Mouse (Mus musculus) spleen, embryonic (tissue): ENCODE data around the gene Sart3.

ENCODE experiments used
- CTCF ChIA-PET: fragments of 350-600 bp; sonication (Branson Sonifier 250); formaldehyde crosslinking; loops from one replicate; lab custom pipeline; 2022; lab: Charles Lee

The Sart3 gene

GRCm38 (mm10) chr5:113772450-113772895, at the start of gene Sart3, which contains the start of gene Iscu:
Gene Sart3 (minus strand): TSS chr5:113772510.
Gene Iscu (plus strand): TSS chr5:113772748.
- CTCF ChIA-PET, result interaction anchor here (0.7 to 1.0 kb wide), 3 partner anchors 49 to 1553 kb away, joined by 3 to 10 read pairs (median 3); partner anchors contain the start of gene Selplg

- CTCF ChIA-PET, result interaction anchor here (0.7 to 1.2 kb wide), 3 partner anchors 11 to 26 kb away, joined by 3 to 4 read pairs (median 3); no protein-coding TSS in a partner anchor
These were observed 46.3 kb upstream of the Sart3 start for GRCm38 (mm10) chr5:113818572-113818971.

DNA sequence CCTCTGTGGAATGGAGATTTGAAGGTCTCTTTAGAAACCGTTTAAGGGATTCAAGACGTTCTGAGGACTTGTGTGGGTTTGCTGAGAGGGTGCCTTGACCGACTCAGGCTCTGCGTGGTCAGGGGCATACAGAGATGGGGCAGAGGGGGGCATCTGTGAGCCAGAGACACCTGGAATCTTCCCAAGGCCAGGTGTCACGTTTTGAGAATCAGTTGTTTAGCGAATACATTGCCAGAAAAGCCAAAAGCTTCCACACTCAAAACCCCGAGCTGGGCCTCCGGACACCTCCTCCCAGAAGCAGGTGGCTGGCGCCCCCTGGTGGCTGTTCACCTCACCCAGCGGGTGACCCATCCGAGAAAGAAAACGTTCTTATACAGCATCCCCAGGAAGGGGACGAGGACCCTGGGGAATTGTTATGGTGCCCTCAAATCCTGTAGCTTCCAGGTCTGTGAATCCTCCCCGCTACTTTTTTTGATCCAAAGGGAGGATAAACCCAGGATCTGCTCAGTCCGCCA, 43.4 kb upstream of the Sart3 start:
- CTCF ChIA-PET, result interaction anchor here (1.6 to 3.6 kb wide), 2 partner anchors 14 to 42 kb away, joined by 3 to 16 read pairs; no protein-coding TSS in a partner anchor

DNA sequence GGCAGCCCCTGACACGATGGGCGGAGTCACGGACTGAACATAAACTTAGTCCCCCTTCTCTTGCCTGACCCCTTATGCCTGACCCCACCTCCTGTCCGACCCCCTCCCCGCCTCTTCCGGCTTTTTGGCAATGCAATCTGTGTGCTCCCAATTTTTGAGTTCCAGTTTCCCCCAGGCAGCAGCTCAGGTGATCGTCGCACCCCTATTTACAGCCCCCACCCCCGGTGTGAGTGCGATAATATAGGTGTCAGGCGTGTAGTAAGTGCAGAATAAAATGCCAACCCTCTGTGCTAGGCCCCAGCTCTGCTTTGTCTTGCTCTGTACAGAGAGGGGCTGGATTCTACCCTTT, 42.7 kb upstream of the Sart3 start:
- CTCF ChIA-PET, result interaction anchor here (0.6 to 3.6 kb wide), 4 partner anchors 16 to 41 kb away, joined by 5 to 16 read pairs (median 10); no protein-coding TSS in a partner anchor

DNA sequence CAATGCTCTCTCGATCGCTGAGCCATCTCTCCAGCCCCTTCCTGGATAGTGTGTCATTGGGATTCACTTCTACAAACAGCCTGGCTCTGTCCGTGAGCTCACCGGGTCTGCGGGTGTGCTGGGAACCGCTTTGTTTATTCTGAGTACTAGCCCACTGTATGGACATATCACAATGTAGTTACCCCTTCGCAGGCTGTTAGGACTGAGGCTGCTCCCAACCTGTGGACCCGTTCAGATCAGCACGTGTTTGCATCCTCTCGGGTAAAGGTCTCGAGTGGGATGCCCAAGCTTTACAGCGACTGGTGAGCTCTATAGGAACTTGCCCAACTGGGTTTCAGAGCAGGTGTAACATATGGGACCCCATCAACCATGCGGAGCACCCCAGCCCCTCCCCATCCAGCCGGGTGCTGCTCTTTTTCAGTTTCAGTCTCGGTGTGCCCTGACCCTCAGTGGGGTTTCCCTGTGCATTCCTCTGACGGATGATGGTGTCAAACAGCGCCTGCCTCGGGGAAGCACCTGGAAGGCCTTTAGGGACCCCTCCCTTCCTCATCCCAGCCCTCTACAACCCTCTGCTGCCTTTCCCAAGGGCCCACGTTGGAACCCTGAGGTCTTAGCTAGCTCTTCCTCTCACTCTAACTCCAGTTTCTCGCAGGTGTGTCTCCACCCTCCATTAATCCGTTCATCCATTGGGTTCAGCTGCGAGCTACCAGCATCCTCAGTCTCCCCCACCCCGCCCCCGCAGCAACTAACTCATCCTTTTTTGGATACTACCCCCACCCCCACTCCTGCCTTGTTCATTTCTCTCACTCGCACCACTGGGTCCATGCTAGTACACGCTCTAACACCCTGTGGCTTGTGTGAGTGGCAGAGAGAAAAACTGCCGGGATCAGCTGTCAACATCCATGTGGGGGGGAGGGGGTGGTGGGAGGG, 42.1 kb upstream of the Sart3 start:
- CTCF ChIA-PET, result interaction anchor here (0.6 to 3.6 kb wide), 4 partner anchors 16 to 40 kb away, joined by 5 to 16 read pairs (median 10); no protein-coding TSS in a partner anchor

GRCm38 (mm10) chr5:113813608-113814007, 41.3 kb upstream of the Sart3 start:
- CTCF ChIA-PET, result interaction anchor here (2.3 to 3.6 kb wide), 3 partner anchors 30 to 40 kb away, joined by 8 to 16 read pairs (median 13); no protein-coding TSS in a partner anchor

DNA sequence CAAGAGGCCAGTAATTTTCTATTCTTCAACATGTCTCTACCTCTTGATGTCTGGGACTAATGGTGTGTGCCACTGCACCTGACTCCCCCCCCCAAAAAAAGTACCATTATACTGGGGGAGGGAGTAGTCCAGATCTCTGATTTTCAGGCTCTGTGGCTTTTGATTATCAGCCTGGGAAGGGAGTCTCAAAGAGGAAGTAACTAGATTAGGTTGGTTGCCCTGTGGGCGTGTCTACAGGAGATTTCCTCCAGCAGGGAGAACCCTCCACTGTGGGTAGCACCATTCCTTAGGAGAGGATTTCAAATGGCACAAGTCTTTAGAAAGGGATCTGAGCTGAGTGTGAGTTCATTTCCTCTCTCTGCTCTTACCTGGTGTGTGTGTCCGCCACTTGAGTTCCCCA, 40.3 kb upstream of the Sart3 start:
- CTCF ChIA-PET, result interaction anchor here (1.7 to 2.6 kb wide), 3 partner anchors 16 to 36 kb away, joined by 5 to 13 read pairs (median 8); no protein-coding TSS in a partner anchor

GRCm38 (mm10) chr5:113811824-113812420, 39.6 kb upstream of the Sart3 start:
- CTCF ChIA-PET, result interaction anchor here (0.5 to 1.7 kb wide), 7 partner anchors 16 to 1546 kb away, joined by 3 to 6 read pairs (median 4); no protein-coding TSS in a partner anchor

GRCm38 (mm10) chr5:113810111-113810510, 37.8 kb upstream of the Sart3 start:
- CTCF ChIA-PET, result no interaction called here

- CTCF ChIA-PET, result no interaction called here
These were observed 35.9 kb upstream of the Sart3 start for GRCm38 (mm10) chr5:113808177-113808576.

- CTCF ChIA-PET, result no interaction called here
These were observed 35.4 kb upstream of the Sart3 start for GRCm38 (mm10) chr5:113807712-113808111.

DNA sequence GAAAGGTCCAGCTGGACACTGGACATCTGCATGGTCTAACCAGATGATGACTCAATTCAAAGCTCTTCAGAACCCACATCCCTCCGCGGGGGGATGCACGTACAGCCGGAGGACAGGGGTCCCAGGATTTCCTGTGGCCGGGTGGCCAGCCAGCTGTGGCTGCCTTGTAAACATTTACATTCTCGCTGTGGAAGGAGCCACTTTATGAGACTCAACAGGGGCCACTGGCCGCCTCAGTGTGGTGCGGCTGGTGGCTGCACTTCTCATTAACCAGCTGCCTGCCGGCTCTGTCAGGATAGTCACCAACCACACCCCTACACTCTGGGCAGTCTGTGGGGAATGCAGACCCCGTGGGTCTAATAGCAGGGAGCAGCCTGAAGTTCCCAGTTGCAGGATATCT, 34.1 kb upstream of the Sart3 start:
- CTCF ChIA-PET, result interaction anchor here (1.1 kb wide), 1 partner anchor 12 kb away, joined by 3 read pairs; no protein-coding TSS in a partner anchor

DNA sequence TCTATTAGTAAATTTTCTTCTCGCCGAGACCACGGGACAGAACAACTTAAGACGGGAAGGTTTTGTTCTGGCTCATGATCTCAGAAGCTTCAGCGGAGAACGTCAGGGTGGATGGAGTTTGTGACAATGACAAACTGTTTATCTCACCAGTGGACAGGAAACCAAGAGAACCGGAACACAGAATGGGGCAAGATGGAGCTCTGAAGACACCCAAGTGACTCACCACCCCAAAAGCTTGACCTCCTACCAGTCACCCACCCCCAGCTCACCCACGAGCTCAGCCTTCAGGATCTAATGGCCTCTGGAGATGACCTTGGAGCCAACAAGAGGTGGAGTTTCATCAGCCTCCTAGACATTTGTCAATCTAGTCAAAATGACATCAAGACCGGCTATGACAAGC, 33.0 kb upstream of the Sart3 start:
- CTCF ChIA-PET, result interaction anchor here (0.6 to 1.1 kb wide), 2 partner anchors 13 to 86 kb away, joined by 3 read pairs; no protein-coding TSS in a partner anchor

GRCm38 (mm10) chr5:113804395-113804966, 32.2 kb upstream of the Sart3 start:
- CTCF ChIA-PET, result interaction anchor here (0.6 kb wide), 1 partner anchor 87 kb away, joined by 3 read pairs; no protein-coding TSS in a partner anchor

DNA sequence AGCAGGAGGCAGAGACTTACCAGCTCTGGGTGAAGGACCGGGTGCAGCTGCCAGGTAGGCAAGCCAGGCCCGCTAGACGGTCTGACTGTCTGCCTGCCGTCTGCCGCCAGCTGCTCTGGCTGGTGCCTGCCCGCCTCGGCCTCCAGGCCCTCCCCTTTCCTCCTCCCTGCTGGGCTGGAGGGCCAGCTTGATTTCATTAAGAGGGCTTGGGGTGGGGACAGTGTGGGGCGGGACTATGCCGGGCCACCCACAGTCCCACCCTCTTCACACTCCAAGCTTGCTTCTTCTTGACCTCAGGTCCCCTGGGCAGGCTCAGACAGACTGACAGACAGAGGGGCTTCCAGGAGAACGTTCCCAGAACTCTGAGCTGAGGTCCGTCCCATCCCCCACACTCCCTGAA, 28.0 kb upstream of the Sart3 start, which contains the start of gene Tmem119:
Tmem119 (minus strand) TSS at position 237 of the 400 bp plus-strand sequence.
- CTCF ChIA-PET, result no interaction called here

- CTCF ChIA-PET, result interaction anchor here (0.6 kb wide), 1 partner anchor 161 kb away, joined by 3 read pairs; no protein-coding TSS in a partner anchor
These were observed 27.4 kb upstream of the Sart3 start for GRCm38 (mm10) chr5:113799691-113800090.

DNA sequence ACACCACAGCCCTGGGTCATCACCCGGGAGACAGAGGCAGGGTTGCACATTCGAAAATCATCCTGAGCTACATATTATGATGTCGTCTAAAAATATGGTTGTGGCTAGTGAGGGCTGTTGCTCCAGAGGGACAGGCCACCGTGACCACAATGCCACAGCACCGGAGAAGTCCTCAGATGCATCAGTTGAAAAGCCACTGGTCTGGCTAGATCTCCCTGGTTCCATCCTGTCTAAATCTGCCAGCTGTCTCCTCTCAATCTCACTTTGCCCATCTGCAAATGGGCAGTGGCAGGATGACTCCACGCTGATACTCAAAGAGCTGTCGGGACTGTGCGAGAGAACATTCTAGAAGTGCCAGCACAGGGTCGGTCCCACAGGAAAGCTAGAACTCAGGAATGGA, 26.2 kb upstream of the Sart3 start:
- CTCF ChIA-PET, result no interaction called here

- CTCF ChIA-PET, result no interaction called here
These were observed 25.0 kb upstream of the Sart3 start for GRCm38 (mm10) chr5:113797149-113797882.

GRCm38 (mm10) chr5:113796401-113797148, 24.3 kb upstream of the Sart3 start:
- CTCF ChIA-PET, result no interaction called here
